Mouse (Mus musculus): ENCODE data around the gene Slc47a2. TPM values are rescaled to one million over a fixed set of nuclear protein-coding genes. Genes with fewer than 3 reads are reported as not detected.

Slc47a2 gene
- total RNA-seq, 2 experiments from 2014 or later = not detected

GRCm38 (mm10) chr11:61295556-61295955 lies 47.1 kb downstream of the Slc47a2 start:
- intact Hi-C loops (cut with DNase I) = no loop called here
- DNase-seq (ENCODE audit: low spot score) = no peak

DNA sequence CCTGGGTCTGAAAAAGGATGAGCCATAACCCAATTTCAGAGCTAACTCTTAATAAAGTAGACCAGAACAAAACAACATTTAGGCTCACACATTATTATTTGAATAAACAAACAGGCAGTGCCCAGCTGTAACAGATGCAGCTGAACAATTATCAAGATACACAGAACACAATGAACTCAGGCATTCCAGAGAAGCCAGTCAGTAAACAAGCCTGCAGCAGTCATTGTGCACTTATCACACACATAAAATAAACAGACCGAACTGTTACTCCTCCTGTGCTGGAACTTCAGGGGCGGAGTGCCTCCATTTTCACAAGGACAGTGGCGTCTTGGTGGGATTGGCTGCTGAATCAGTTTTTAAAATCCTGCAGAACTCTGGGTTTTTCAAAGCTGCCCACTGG lies 48.2 kb downstream of the Slc47a2 start:
- intact Hi-C loops (cut with DNase I) = no loop called here
- no peak for DNase-seq (ENCODE audit: low spot score)

DNA sequence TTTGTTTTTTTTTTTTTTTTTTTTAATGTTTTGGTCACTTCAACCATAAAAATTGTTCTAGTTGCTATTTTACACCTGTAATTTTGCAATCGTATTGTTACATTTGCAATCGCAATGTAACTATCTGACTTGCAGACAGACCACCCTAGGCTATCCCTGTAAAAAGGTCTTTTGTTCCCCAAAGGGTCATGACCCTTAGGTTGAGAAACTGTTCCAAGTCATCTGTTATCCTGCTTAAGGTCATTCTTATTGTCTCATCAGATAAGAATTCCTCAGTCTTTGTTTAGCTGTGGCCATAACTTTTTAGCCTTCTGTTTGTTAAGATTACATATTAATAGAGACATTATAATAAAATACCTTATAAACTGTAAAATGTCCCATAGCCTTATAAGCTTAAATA lies 49.4 kb downstream of the Slc47a2 start:
- no peak for DNase-seq (ENCODE audit: low spot score)
- intact Hi-C loops (cut with DNase I) = no loop called here

DNA sequence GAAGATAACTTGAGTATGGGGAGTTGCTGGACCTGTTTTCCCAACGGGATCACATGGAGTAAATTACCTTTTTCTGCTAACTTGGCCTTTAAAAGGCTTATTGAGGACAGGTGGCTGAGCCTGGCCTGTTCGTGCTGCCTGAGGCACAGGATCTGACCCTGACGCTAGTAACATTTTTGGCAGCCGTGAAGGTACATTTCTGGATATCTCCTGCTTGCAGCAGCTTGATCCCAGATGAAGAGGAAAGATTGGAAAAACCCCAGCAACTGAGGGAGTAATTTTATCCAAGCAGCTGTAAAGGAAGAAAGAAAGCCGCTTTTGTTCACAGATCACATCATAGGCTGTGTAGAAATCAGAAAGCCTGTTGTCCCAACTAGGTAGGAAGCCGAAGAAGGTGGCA lies 58.3 kb downstream of the Slc47a2 start:
- no peak for DNase-seq (ENCODE audit: low spot score)

DNA sequence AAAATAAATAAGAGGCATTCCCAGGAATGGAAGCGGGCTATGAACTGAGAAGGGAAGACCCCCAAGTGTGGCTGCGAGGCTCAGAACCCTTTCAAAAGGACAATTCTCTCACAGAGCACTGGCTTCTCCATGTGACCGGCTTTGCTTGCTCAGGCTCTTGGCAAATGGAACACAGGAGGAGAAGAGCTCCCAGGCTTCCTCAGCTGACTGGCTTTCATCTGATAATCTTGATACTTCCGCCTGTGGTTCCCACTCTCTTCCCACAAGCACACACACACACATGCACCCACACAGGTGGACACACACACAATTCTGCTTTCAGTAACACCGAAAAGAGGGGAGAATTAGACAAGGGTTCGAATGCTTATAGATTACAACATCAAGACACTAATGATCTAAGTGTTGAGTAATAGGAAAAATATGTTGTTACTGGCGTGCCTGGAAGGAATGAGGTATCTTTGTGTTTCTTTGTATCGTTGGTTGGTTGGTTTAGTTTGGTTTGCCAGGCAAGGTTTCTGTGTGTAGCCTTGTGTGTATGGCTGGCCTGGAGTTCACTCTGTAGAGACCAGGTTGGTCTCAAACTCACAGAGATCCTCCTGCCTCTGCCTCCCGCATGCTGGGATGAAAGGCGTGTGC lies 59.1 kb downstream of the Slc47a2 start:
- DNase-seq (ENCODE audit: low spot score) = no peak
- intact Hi-C loops (cut with DNase I) = no loop called here

More for the DNA sequence above, 58.3 kb downstream of the Slc47a2 start:
- intact Hi-C loops (cut with DNase I) = no loop called here

GRCm38 (mm10) chr11:61278445-61279077 lies 64.1 kb downstream of the Slc47a2 start:
- DNase-seq (ENCODE audit: low spot score) = no peak
- intact Hi-C loops (cut with DNase I) = no loop called here

DNA sequence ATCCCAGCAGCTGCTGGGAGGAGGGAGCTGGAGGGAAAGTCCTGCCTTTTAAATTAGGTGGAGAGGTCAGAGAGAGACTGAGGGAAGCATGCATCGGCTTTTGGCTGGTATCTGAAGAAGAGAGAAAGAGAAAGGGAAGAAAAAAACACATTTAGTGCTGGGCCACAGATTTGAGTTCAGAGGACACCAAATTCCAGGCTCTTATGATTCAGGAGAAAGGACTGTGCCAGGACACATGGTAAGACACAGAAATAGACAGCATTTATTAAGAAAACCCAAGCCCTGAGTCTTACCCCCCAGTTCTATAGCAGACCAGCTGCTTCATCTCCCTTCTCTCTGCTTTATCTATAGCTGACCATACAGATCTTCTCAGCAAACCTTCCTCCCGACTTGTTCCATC lies 64.7 kb downstream of the Slc47a2 start:
- no peak for DNase-seq (ENCODE audit: low spot score)
- intact Hi-C loops (cut with DNase I) = no loop called here

DNA sequence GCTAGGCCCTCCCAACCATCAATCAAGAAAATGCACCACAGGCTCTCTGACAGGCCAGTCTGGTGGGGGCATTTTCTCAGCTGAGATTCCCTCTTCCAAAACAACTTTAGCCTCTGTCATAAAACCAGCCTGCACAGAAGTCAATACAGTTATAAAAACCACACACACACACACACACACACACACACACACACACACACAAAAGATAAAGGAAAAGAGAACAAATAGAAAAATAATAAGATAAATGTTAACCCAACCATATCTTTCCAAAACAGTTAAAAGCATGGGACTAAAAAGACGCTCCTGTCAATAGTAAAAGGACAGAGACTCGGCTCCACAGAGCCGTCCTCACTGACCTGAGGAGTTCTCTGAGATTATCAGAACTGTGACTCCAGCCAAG lies 66.2 kb downstream of the Slc47a2 start:
- intact Hi-C loops (cut with DNase I) = no loop called here
- no peak for DNase-seq (ENCODE audit: low spot score)

DNA sequence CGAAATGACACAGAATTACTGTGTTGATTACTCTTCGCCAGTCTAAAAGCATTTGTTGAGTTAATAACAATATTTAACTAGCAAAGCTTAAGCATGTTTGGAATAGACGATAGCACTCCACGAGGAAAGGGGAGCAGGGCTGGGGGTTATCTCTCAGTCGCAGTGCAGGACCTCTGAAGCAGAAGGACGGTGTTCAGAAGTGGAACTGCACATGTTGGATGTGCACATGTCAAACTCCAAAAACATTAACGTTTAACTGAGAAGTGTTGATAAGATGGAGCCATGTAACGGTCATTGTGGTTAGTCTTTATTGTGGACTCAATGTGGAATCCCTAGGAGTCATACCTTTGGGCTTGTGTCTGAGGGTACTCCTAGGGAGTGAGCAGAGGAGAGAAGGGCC lies 67.6 kb downstream of the Slc47a2 start:
- DNase-seq (ENCODE audit: low spot score) = no peak
- intact Hi-C loops (cut with DNase I) = no loop called here

DNA sequence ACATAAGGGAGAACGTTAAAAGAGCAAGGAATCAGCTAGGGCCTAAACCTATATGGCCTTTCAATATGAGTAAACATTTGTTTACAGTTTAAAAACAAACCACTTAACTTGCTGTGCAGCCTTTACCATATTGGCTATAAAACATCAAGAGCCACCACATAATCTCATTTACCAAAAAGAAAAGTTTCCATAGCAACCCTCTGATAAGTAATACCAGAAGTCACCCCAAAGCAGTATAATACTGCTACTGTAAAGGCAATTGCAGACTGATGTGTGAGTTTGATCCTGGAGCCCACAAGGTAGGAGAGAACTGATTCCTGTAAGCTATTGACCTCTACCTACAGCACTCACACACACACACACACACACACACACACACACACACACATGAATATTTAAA lies 68.2 kb downstream of the Slc47a2 start:
- no peak for DNase-seq (ENCODE audit: low spot score)
- intact Hi-C loops (cut with DNase I) = no loop called here

DNA sequence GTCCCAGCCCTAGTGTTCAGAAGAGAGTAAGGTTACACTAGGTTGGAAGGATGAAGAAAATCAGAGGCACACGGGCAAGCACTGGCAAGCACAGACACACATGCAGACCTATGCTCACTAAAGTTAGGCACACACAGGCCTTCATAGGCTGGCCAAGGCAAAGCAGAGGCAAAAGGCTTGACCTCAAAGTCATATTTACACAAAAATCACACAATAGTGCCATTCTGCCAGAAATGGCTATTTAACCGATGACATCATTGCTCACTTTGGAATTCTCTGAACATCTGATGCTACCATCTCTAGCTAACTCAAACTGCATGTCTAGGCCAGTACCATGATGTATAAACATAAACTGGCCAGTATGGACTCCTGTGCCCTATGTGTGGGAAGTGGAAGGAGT lies 68.7 kb downstream of the Slc47a2 start:
- no peak for DNase-seq (ENCODE audit: low spot score)
- intact Hi-C loops (cut with DNase I) = no loop called here

DNA sequence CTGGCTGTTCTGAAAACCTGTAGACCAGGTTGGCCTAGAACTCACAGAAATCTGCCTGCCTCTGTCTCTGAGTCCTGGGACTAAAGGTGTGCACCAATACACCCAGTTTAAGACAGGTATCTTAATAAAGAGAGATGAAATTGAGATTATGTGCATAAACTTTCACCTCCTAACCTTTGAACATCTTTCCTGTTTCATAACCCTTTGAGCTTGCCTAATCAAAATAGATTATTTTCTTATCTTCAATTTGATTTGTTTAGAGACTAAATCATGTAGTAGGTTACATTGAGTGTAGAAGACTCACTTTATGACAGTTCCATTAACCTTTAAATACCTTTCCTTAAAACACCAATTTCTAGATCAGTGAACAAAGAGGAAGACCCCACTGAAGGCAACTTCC lies 71.0 kb downstream of the Slc47a2 start:
- DNase-seq (ENCODE audit: low spot score) = no peak

GRCm38 (mm10) chr11:61270406-61270805 lies 72.3 kb downstream of the Slc47a2 start:
- DNase-seq (ENCODE audit: low spot score) = no peak
- intact Hi-C loops (cut with DNase I) = no loop called here

More for the DNA sequence above, 71.0 kb downstream of the Slc47a2 start:
- intact Hi-C loops (cut with DNase I) = no loop called here

- no peak for DNase-seq (ENCODE audit: low spot score)
- intact Hi-C loops (cut with DNase I) = loop anchor here (5.0 to 10.0 kb wide), 2 partner anchors 34 to 236 kb away; partner anchors contain the start of gene B9d1
Measured at GRCm38 (mm10) chr11:61268626-61269349, 73.9 kb downstream of the Slc47a2 start.

DNA sequence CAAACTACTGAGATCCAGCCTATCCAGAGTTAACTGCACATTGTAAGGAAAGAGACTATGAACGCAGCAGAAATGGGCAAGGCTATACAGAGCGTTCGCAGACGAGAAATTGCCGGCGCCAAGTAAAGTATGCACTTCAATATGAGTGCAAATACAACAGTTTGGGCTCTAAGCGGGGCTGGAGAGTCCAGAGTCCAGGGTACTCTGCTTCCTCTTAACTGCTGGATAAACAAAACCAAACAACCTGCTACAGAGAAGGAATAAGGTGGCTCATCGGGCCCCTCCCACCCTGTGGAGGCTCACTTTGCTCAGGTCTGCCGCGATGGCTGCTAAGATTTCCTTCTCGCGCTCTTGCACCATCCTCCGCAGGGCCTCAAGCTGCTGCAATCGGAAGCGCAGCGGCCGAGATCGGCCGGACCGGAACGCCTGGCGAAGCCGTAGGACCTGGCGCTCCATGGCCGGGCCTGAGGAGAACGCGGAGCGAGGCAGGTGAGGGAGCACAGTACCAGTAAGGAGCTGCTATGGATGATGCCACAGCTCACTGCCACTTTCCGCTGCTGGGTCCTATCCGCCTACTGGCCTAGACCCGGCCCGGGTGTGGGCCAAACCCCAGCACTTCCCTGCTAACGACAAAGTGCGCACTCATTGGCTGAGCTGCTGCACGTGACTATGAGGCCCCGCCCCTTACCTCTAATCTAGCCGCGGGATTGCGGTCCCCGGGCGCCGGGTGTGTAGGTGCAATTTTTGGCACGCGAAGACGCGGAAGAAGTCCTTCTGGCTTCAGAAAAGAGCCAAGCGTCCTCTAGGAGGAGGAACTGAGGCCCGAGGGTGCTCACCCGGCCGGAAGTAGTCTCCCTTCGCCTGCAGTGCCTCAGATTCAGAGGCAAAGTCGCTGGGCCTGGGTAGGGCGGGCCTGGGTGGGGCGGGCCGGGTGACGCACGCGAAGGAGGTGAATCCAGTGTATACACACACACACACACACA lies 75.8 kb downstream of the Slc47a2 start, which contains the start of gene Aldh3a2:
Gene Aldh3a2, minus strand, starts transcription at position 914 of the 983 bp plus-strand sequence.
- intact Hi-C loops (cut with DNase I) = loop anchor here (5.0 to 10.0 kb wide), 2 partner anchors 35 to 238 kb away; partner anchors contain the start of gene B9d1
- peak; percentile 92 for DNase-seq (ENCODE audit: low spot score)

DNA sequence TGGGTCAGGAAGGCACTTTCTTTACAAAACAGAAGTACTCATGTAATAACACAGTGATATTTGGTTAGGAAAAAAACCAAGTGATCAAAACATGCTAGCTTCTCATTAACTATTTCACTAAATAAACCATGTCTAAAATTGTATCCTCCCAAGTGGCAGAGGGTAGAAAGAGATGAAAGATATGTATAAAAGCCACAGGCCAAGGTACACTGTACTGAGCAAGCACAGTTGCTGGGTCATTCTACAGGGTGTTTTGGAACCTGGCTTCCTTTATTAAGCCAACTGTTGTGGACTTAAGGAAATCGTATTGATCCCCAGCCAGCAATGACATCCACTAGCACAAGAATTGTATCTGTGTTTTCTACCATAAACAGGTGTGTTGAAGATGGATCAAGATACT lies 78.8 kb downstream of the Slc47a2 start:
- intact Hi-C loops (cut with DNase I) = loop anchor here (10.0 kb wide), 1 partner anchor 241 kb away; the partner anchor contains the start of gene B9d1

DNA sequence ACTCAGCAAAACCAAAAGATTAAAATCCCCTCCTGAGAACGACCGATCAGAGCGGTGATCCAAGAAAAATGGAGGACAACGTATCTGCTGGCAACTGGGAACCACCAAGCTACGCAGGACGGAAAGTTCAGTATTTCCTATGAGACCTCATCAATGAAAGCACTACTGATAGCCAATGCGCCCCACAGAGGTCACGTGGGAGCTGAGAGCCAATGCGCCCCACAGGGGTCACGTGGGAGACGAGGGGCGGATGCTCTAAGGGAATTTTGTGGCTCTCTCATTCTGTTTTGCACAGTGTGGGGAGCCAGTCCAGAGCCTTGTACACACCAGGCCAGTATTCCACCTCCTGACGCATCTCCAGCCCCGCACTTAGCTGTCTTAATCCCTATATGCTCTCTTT lies 80.1 kb downstream of the Slc47a2 start:
- intact Hi-C loops (cut with DNase I) = loop anchor here (10.0 kb wide), 1 partner anchor 242 kb away; the partner anchor contains the start of gene B9d1
- no peak for DNase-seq (ENCODE audit: low spot score)

More for the DNA sequence above, 78.8 kb downstream of the Slc47a2 start:
- DNase-seq (ENCODE audit: low spot score) = no peak

- DNase-seq (ENCODE audit: low spot score) = no peak
- intact Hi-C loops (cut with DNase I) = no loop called here
Measured at GRCm38 (mm10) chr11:61259106-61259505, 83.6 kb downstream of the Slc47a2 start.

GRCm38 (mm10) chr11:61252807-61253206 lies 89.9 kb downstream of the Slc47a2 start:
- DNase-seq (ENCODE audit: low spot score) = no peak
- intact Hi-C loops (cut with DNase I) = no loop called here

GRCm38 (mm10) chr11:61251741-61252140 lies 90.9 kb downstream of the Slc47a2 start:
- intact Hi-C loops (cut with DNase I) = no loop called here
- no peak for DNase-seq (ENCODE audit: low spot score)
